Mouse (Mus musculus) gastrocnemius, postnatal 10 days (tissue): ENCODE data around the gene Fxyd2. TPM values are rescaled to one million over a fixed set of nuclear protein-coding genes. Genes with fewer than 3 reads are reported as not detected.

Source experiments
- DNase-seq: peaks from one replicate; pipeline ENCODE4 v3.0.0; 2021; ENCODE audit warnings: mixed read lengths
- total RNA-seq, 2 experiments: library from RNA; stranded (reverse); gene quantifications; 2 replicates each; pipeline ENCODE4 v1.2.3; 2021

The Fxyd2 gene
- total RNA-seq, 2 experiments from 2014 or later = 1.4 to 1.6 TPM

- no peak for DNase-seq
Observed at GRCm38 (mm10) chr9:45391299-45391698, 8.2 kb upstream of the Fxyd2 start.

- no peak for DNase-seq
Observed at GRCm38 (mm10) chr9:45395218-45395617, 4.3 kb upstream of the Fxyd2 start.

- DNase-seq = no peak
Observed at GRCm38 (mm10) chr9:45395796-45396195, 3.7 kb upstream of the Fxyd2 start.

- no peak for DNase-seq
Observed at GRCm38 (mm10) chr9:45398336-45398735, 1.1 kb upstream of the Fxyd2 start.

GRCm38 (mm10) chr9:45401851-45402250 lies 2.4 kb downstream of the Fxyd2 start:
- no peak for DNase-seq

- no peak for DNase-seq
Observed at GRCm38 (mm10) chr9:45402957-45403356, 3.5 kb downstream of the Fxyd2 start.

GRCm38 (mm10) chr9:45405694-45406093 lies 6.2 kb downstream of the Fxyd2 start:
- DNase-seq = no peak

GRCm38 (mm10) chr9:45406808-45407207 lies 7.3 kb downstream of the Fxyd2 start:
- no peak for DNase-seq

- DNase-seq = peak; percentile 91
Observed at GRCm38 (mm10) chr9:45407706-45408675, 8.5 kb downstream of the Fxyd2 start.

- DNase-seq = no peak
Observed at GRCm38 (mm10) chr9:45410193-45410592, 10.7 kb downstream of the Fxyd2 start.

GRCm38 (mm10) chr9:45410614-45411013 lies 11.1 kb downstream of the Fxyd2 start:
- DNase-seq = no peak

GRCm38 (mm10) chr9:45411111-45411510 lies 11.6 kb downstream of the Fxyd2 start:
- no peak for DNase-seq

- no peak for DNase-seq
Observed at GRCm38 (mm10) chr9:45411803-45412202, 12.3 kb downstream of the Fxyd2 start.

- peak; percentile 95 for DNase-seq
Observed at GRCm38 (mm10) chr9:45412287-45412686, 12.8 kb downstream of the Fxyd2 start.

GRCm38 (mm10) chr9:45412700-45413477 lies 13.4 kb downstream of the Fxyd2 start:
- DNase-seq = no peak

- peak; percentile 50 for DNase-seq
Observed at GRCm38 (mm10) chr9:45413478-45414140, 14.1 kb downstream of the Fxyd2 start.

- DNase-seq = peak; percentile 65
Observed at GRCm38 (mm10) chr9:45415912-45416311, 16.4 kb downstream of the Fxyd2 start.

GRCm38 (mm10) chr9:45417245-45417644 lies 17.8 kb downstream of the Fxyd2 start:
- DNase-seq = peak; percentile 39

GRCm38 (mm10) chr9:45418252-45418651 lies 18.8 kb downstream of the Fxyd2 start:
- DNase-seq = no peak

GRCm38 (mm10) chr9:45421209-45421608 lies 21.7 kb downstream of the Fxyd2 start:
- no peak for DNase-seq

- no peak for DNase-seq
Observed at GRCm38 (mm10) chr9:45422761-45423298, 23.4 kb downstream of the Fxyd2 start.

GRCm38 (mm10) chr9:45426456-45426855 lies 27.0 kb downstream of the Fxyd2 start, which contains the start of gene Dscaml1:
Gene Dscaml1, plus strand, starts transcription at chr9:45426628.
- no peak for DNase-seq
